Mouse (Mus musculus) left cerebral cortex, adult 11 months (tissue): ENCODE measurements around the gene Il2.

Experiments used
- DNase-seq: peaks from one replicate; pipeline ENCODE4 v3.0.0; 2022; ENCODE audit warnings: low spot score

Gene Il2

DNA sequence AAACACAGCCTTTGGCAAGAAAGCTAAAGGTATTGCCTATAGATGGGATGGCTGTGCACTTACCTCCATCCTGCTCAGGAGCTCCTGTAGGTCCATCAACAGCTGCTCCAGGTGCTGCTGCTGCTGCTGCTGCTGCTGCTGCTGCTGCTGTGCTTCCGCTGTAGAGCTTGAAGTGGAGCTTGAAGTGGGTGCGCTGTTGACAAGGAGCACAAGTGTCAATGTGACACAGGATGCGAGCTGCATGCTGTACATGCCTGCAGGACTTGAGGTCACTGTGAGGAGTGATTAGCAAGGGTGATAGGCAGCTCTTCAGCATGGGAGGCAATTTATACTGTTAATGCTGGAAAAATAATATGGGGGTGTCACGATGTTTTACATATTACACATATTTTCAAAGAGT lies at the start of gene Il2:
Gene Il2 (minus strand): TSS at position 305 of the 400 bp plus-strand sequence.
- no peak for DNase-seq

DNA sequence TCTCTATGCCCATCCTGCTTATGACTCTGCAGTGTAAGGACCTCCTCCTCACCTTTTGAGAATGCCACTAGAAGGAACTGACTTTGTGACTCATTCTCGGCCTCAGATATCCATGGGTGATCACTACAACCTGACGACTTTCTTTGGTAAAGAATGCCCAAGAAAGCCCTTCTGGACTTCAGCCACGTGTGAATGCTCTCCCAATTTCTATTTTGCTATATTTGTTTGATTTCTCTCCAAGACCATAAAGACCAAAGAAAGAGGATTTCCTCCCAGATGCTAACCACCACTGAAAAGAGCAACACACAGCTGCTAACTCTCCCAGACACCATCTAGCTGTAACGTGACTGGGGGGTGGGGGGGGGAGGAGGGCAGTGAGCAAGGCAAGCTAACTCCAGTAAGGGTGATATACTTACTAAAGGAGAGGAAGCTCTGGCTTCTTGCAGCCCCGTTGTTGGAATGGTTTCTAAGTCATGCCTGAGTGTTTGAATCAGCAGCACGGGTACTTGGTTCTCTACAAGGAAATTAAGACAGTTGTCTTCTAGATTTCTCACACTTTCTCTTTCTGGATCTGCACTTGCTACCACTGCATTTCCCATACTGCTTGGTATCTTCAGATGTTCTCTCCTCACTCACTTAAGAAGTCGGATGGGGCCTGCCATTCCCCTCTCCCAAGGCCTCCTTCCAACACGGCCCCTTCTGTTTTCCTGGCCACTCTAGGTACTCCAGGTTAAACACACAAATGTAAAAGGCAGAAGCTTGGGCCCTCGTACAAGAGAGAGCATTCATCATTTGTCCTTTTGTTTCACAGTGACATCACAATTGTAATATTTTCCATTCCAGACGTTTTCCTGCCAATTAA lies 49.2 kb upstream of the Il2 start:
- no peak for DNase-seq

- DNase-seq: no peak
These were observed 47.5 kb upstream of the Il2 start for GRCm38 (mm10) chr3:37173285-37173684.

DNA sequence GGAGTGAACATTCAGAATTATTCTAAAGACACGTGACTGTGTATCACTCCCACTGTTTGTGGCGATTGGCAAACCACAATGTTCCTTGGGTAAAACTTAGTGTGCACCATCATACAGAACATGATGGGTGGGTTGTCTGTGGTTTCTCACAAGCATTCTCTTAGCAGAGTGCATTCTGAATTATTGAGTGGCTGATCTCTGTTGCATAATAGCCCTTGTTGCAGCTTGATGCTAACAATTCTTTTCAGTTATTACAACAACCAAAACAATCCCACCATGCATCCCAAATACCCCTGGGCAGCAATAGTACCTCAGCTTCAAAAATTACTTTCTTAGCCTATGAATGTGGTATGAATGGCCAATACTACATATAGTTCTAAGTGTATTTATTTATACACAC lies 43.5 kb upstream of the Il2 start:
- no peak for DNase-seq

- DNase-seq: no peak
These were observed 35.3 kb upstream of the Il2 start for GRCm38 (mm10) chr3:37161096-37161495.

GRCm38 (mm10) chr3:37158246-37158645 lies 32.5 kb upstream of the Il2 start:
- no peak for DNase-seq

GRCm38 (mm10) chr3:37157082-37157481 lies 31.3 kb upstream of the Il2 start:
- DNase-seq: no peak

- DNase-seq: no peak
These were observed 28.6 kb upstream of the Il2 start for GRCm38 (mm10) chr3:37154396-37154795.

- no peak for DNase-seq
These were observed 27.2 kb upstream of the Il2 start for GRCm38 (mm10) chr3:37153004-37153403.

- no peak for DNase-seq
These were observed 26.5 kb upstream of the Il2 start for GRCm38 (mm10) chr3:37152274-37152673.

DNA sequence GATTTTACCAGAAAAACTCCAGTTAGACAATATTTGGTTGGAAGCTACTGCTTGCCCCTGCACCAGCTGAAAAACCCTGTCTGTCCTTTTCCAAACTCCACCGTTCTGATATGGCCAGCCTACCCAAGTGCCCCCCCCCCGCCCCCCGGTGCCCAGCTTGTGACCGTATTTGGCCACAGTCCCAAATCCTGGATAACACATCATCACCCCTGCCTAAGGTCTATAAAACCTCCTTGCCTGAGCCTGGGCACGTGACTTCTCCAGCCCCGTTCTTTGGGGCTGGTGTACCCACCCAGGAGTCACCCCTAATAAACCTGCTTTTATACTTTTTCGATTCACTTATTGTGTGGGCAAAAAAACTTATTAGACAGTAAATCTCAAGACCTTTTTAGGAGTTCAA lies 21.1 kb upstream of the Il2 start:
- DNase-seq: no peak

GRCm38 (mm10) chr3:37146406-37146805 lies 20.6 kb upstream of the Il2 start:
- no peak for DNase-seq

GRCm38 (mm10) chr3:37144979-37145378 lies 19.2 kb upstream of the Il2 start:
- DNase-seq: no peak

GRCm38 (mm10) chr3:37141827-37142226 lies 16.1 kb upstream of the Il2 start:
- DNase-seq: no peak

DNA sequence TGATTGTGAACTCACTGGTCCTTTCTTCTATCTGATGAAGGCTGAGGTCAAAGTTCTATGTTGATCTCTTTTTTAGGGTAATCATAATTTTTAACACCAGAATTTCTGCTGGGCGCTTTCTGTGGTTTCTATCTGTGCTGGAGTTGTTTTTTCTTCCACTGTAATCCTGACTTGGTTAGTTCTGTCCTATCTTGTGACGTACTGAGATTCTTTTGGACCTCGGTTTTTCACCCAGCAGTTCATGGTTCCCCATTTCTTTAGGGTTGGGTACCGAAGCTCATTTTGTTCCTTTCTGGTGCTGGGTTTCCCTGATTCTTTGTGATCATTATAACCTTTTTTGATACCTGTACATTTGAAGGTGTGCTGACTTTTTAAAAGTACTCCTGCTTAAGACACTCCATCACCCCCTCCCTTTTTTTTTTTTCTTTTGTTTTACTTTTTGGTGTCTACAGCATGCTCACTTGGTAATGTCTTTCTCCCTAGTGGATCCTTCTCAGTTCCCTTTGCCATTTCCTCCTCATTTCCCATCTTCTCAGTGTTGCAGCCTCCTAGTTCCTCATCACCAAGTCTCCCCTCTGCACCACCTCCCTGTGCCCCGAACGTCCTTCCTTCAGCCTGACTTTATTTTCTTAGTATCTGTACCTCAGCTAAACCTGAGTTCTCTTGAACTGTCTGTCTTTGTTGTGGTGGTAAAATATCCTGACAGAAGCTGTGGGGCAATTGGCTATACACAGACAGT lies 14.6 kb upstream of the Il2 start:
- no peak for DNase-seq

- DNase-seq: no peak
These were observed 13.4 kb upstream of the Il2 start for GRCm38 (mm10) chr3:37139192-37139591.

GRCm38 (mm10) chr3:37137231-37137630 lies 11.5 kb upstream of the Il2 start:
- DNase-seq: no peak

GRCm38 (mm10) chr3:37129063-37129462 lies 3.3 kb upstream of the Il2 start:
- no peak for DNase-seq

DNA sequence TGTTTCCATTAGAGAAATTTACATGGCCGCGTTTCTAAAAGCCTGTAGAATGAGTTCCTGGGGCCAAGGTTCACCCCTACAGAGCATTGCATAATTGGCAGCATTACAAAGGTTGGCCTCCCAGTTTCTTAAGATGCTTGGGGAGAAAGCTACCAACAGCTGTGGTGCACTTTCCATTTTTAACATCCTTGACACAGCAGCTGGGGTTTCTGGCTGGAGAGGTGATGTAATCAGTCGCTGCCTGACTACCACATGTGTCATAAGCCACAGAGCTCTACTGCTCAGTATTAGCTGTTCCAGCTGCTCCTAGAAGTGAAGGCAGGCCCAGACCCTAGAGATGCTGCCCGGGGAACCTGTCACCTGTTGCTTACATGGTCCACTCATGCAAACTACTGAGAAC lies 2.5 kb upstream of the Il2 start:
- no peak for DNase-seq

- DNase-seq: no peak
These were observed 403 bp upstream of the Il2 start for GRCm38 (mm10) chr3:37126162-37126561.

DNA sequence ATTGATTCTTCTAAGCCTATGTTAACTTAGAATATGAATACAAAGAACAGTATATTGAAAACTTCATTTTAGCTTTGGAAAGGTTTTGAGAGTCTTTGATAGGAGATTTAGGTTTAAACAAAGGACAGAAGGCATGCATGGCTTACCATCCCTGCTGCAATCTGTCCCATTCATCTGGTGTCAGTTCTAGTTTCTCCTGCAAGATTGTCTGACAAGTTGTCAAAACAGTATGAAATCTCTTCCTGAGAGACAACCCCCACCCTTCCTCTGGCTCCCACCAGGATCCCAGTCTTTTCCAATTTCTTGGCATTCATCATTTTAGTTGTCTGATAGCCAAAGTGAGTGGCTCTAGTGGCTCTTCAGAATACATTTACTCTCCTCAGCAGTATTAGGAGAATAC lies 35.0 kb downstream of the Il2 start:
- no peak for DNase-seq

- DNase-seq: no peak
These were observed 40.9 kb downstream of the Il2 start for GRCm38 (mm10) chr3:37084860-37085259.

- DNase-seq: no peak
These were observed 52.5 kb downstream of the Il2 start for GRCm38 (mm10) chr3:37073211-37073610.
